Mouse (Mus musculus) embryonic facial prominence, embryonic 13.5 days (tissue): Measurements from ENCODE around the gene Cald1. TPM values are rescaled to one million over a fixed set of nuclear protein-coding genes. Genes with fewer than 3 reads are reported as not detected.

Source experiments
- ATAC-seq: fragments of 200-750 bp; cut with Nextera tagmentation; 2 replicates; pipeline ENCODE4 v1.8.0; 2017; ENCODE audit warnings: low read depth; ENCODE audit not compliant: insufficient number of reproducible peaks, insufficient read depth, low FRiP score, low TSS enrichment
- H3K27ac ChIP-seq: fragments of 300-500 bp; sonication (generic); 2 replicates; pipeline ENCODE4 v1.5.1; 2015; ENCODE audit warnings: moderate library complexity, mild to moderate bottlenecking, inconsistent platforms
- H3K27me3 ChIP-seq: fragments of 300-500 bp; sonication (generic); 2 replicates; pipeline ENCODE4 v1.6.1; 2015; ENCODE audit warnings: mild to moderate bottlenecking, inconsistent platforms
- H3K36me3 ChIP-seq: fragments of 300-500 bp; sonication (generic); 2 replicates; pipeline ENCODE4 v1.6.1; 2015; ENCODE audit warnings: mild to moderate bottlenecking, inconsistent platforms
- H3K4me1 ChIP-seq: fragments of 300-500 bp; sonication (generic); 2 replicates; pipeline ENCODE4 v1.6.1; 2015; ENCODE audit warnings: inconsistent platforms
- H3K4me2 ChIP-seq: fragments of 300-500 bp; sonication (generic); 2 replicates; pipeline ENCODE4 v1.6.1; 2015; ENCODE audit warnings: moderate library complexity, mild to moderate bottlenecking, inconsistent platforms
- H3K4me3 ChIP-seq: fragments of 300-500 bp; sonication (generic); 2 replicates; pipeline ENCODE4 v1.5.1; 2015; ENCODE audit warnings: mild to moderate bottlenecking, inconsistent platforms
- H3K9ac ChIP-seq: fragments of 300-500 bp; sonication (generic); 2 replicates; pipeline ENCODE4 v1.6.1; 2015; ENCODE audit warnings: mild to moderate bottlenecking, inconsistent platforms
- H3K9me3 ChIP-seq: fragments of 300-500 bp; sonication (generic); 2 replicates; pipeline ENCODE4 v1.6.1; 2016; ENCODE audit warnings: inconsistent platforms
- WGBS: fragments of 180-500 bp; shearing (Covaris S2); methylation state at CpG from one replicate; pipeline ENCODE4 v1.1.7; 2015; ENCODE audit warnings: mixed read lengths; 5-methylcytosine and 5-hydroxymethylcytosine counted together
- polyA plus RNA-seq: library from polyadenylated mRNA; unstranded; fragments of >200 nt; fragmentation: Nextera tagmentation; extraction: Ambion mirVana; gene quantifications from 2 replicates; pipeline ENCODE4 v1.2.1, GENCODE M21; 2015

Cald1 gene
- polyA plus RNA-seq, 1 experiment from 2014 or later: 463 TPM

- ATAC-seq: no peak
- no peak overlapping the region for H3K27ac ChIP-seq
Measured at GRCm38 (mm10) chr6:34640226-34640625, 41.9 kb downstream of the Cald1 start.

GRCm38 (mm10) chr6:34641081-34641480 lies 42.8 kb downstream of the Cald1 start:
- no peaks in the 10 kb centered on the region for H3K27me3 ChIP-seq
- H3K9ac ChIP-seq: no peak overlapping the region
- H3K9me3 ChIP-seq: no peaks in the 10 kb centered on the region
- H3K27ac ChIP-seq: 0 out of 2 replicates have a peak overlapping the region, but pooled peaks have one; percentile 28
- H3K4me2 ChIP-seq: no peak overlapping the region
- ATAC-seq: no peak
- peaks cover 5% of the 10 kb centered on the region; the same call in 1 of the 2 replicates for H3K36me3 ChIP-seq
- H3K4me1 ChIP-seq: peaks cover 67% of the 10 kb centered on the region
- H3K4me3 ChIP-seq: no peak overlapping the region

More at GRCm38 (mm10) chr6:34640226-34640625, 41.9 kb downstream of the Cald1 start:
- WGBS: 86% methylated on average over 9 of the region's 9 CpGs
- H3K4me3 ChIP-seq: no peak overlapping the region
- no peaks in the 10 kb centered on the region for H3K27me3 ChIP-seq
- H3K4me2 ChIP-seq: no peak overlapping the region
- H3K9me3 ChIP-seq: no peaks in the 10 kb centered on the region
- H3K36me3 ChIP-seq: peaks cover 7% of the 10 kb centered on the region; the same call in 1 of the 2 replicates
- H3K4me1 ChIP-seq: peaks cover 67% of the 10 kb centered on the region
- no peak overlapping the region for H3K9ac ChIP-seq

GRCm38 (mm10) chr6:34642075-34642547 lies 43.8 kb downstream of the Cald1 start:
- H3K27ac ChIP-seq: peak overlapping the region; percentile 28; the same call in 1 of the 2 replicates
- H3K4me2 ChIP-seq: no peak overlapping the region
- no peak for ATAC-seq
- no peaks in the 10 kb centered on the region for H3K9me3 ChIP-seq
- no peak overlapping the region for H3K4me3 ChIP-seq
- WGBS: 55% methylated on average over 5 of the region's 5 CpGs
- H3K27me3 ChIP-seq: no peaks in the 10 kb centered on the region
- no peak overlapping the region for H3K9ac ChIP-seq
- H3K4me1 ChIP-seq: peaks cover 61% of the 10 kb centered on the region
- peaks cover 5% of the 10 kb centered on the region; the same call in 1 of the 2 replicates for H3K36me3 ChIP-seq

GRCm38 (mm10) chr6:34648017-34648787 lies 49.9 kb downstream of the Cald1 start:
- Histone ChIP-seq H3K27me3 (no peaks in the 10 kb centered on the region), H3K4me2 (no peak overlapping the region), H3K9ac (no peak overlapping the region), H3K9me3 (no peaks in the 10 kb centered on the region), H3K36me3 (no peaks in the 10 kb centered on the region), H3K4me3 (no peak overlapping the region), H3K27ac (0 out of 2 replicates have a peak overlapping the region, but pooled peaks have one; percentile 0), H3K4me1 (peaks cover 26% of the 10 kb centered on the region)
- 47% methylated on average over 5 of the region's 5 CpGs for WGBS
- no peak for ATAC-seq

GRCm38 (mm10) chr6:34651298-34651697 lies 53.0 kb downstream of the Cald1 start:
- Histone ChIP-seq H3K9ac (no peak overlapping the region), H3K4me1 (peaks cover 22% of the 10 kb centered on the region), H3K9me3 (no peaks in the 10 kb centered on the region), H3K27ac (no peak overlapping the region), H3K27me3 (no peaks in the 10 kb centered on the region), H3K4me3 (no peak overlapping the region), H3K4me2 (no peak overlapping the region), H3K36me3 (no peaks in the 10 kb centered on the region)
- 85% methylated on average over 7 of the region's 7 CpGs for WGBS
- no peak for ATAC-seq

- H3K4me1 ChIP-seq: peaks cover 11% of the 10 kb centered on the region
- H3K9ac ChIP-seq: no peak overlapping the region
- no peak overlapping the region for H3K4me3 ChIP-seq
- no peaks in the 10 kb centered on the region for H3K36me3 ChIP-seq
- H3K9me3 ChIP-seq: no peaks in the 10 kb centered on the region
- ATAC-seq: no peak
- H3K27me3 ChIP-seq: no peaks in the 10 kb centered on the region
- no peak overlapping the region for H3K4me2 ChIP-seq
- 76% methylated on average over 3 of the region's 3 CpGs for WGBS
- H3K27ac ChIP-seq: no peak overlapping the region
Measured at GRCm38 (mm10) chr6:34655719-34656118, 57.4 kb downstream of the Cald1 start.

GRCm38 (mm10) chr6:34658791-34659190 lies 60.5 kb downstream of the Cald1 start:
- H3K4me2 ChIP-seq: no peak overlapping the region
- H3K4me1 ChIP-seq: peaks cover 8% of the 10 kb centered on the region
- H3K36me3 ChIP-seq: peaks cover 8% of the 10 kb centered on the region
- H3K4me3 ChIP-seq: no peak overlapping the region
- H3K27me3 ChIP-seq: no peaks in the 10 kb centered on the region
- 90% methylated on average over 5 of the region's 5 CpGs for WGBS
- H3K9me3 ChIP-seq: no peaks in the 10 kb centered on the region
- H3K9ac ChIP-seq: no peak overlapping the region
- ATAC-seq: no peak
- no peak overlapping the region for H3K27ac ChIP-seq

GRCm38 (mm10) chr6:34660724-34661123 lies 62.4 kb downstream of the Cald1 start:
- no peak overlapping the region for H3K4me2 ChIP-seq
- no peaks in the 10 kb centered on the region for H3K27me3 ChIP-seq
- H3K4me3 ChIP-seq: no peak overlapping the region
- H3K36me3 ChIP-seq: peaks cover 12% of the 10 kb centered on the region
- no peaks in the 10 kb centered on the region for H3K9me3 ChIP-seq
- H3K4me1 ChIP-seq: peaks cover 7% of the 10 kb centered on the region
- ATAC-seq: no peak
- peak overlapping the region; percentile 62; the same call in 1 of the 2 replicates for H3K27ac ChIP-seq
- 63% methylated on average over 8 of the region's 8 CpGs for WGBS
- no peak overlapping the region for H3K9ac ChIP-seq

- H3K4me2 ChIP-seq: no peak overlapping the region
Measured at GRCm38 (mm10) chr6:34662626-34663025, 64.3 kb downstream of the Cald1 start.

GRCm38 (mm10) chr6:34664291-34664690 lies 66.0 kb downstream of the Cald1 start:
- Histone ChIP-seq H3K9ac (no peak overlapping the region), H3K36me3 (peaks cover 16% of the 10 kb centered on the region), H3K9me3 (no peaks in the 10 kb centered on the region), H3K4me1 (peaks cover 13% of the 10 kb centered on the region), H3K27me3 (no peaks in the 10 kb centered on the region), H3K27ac (no peak overlapping the region), H3K4me2 (no peak overlapping the region), H3K4me3 (no peak overlapping the region)
- 89% methylated on average over 4 of the region's 4 CpGs for WGBS
- no peak for ATAC-seq

More at GRCm38 (mm10) chr6:34662626-34663025, 64.3 kb downstream of the Cald1 start:
- Histone ChIP-seq H3K27me3 (no peaks in the 10 kb centered on the region), H3K27ac (no peak overlapping the region), H3K9ac (no peak overlapping the region), H3K9me3 (no peaks in the 10 kb centered on the region), H3K4me1 (peaks cover 7% of the 10 kb centered on the region), H3K4me3 (no peak overlapping the region), H3K36me3 (peaks cover 16% of the 10 kb centered on the region)
- ATAC-seq: no peak
- WGBS: 73% methylated on average over 6 of the region's 6 CpGs

- H3K4me3 ChIP-seq: no peak overlapping the region
- H3K27ac ChIP-seq: no peak overlapping the region
- no peak overlapping the region for H3K9ac ChIP-seq
- H3K27me3 ChIP-seq: no peaks in the 10 kb centered on the region
- ATAC-seq: no peak
- 79% methylated on average over 5 of the region's 5 CpGs for WGBS
- no peak overlapping the region for H3K4me2 ChIP-seq
- H3K9me3 ChIP-seq: no peaks in the 10 kb centered on the region
- peaks cover 16% of the 10 kb centered on the region for H3K36me3 ChIP-seq
- peaks cover 16% of the 10 kb centered on the region for H3K4me1 ChIP-seq
Measured at GRCm38 (mm10) chr6:34664749-34665148, 66.4 kb downstream of the Cald1 start.

GRCm38 (mm10) chr6:34668739-34669254 lies 70.5 kb downstream of the Cald1 start:
- Histone ChIP-seq H3K36me3 (peaks cover 12% of the 10 kb centered on the region; the same call in 1 of the 2 replicates), H3K9me3 (no peaks in the 10 kb centered on the region), H3K4me1 (peaks cover 22% of the 10 kb centered on the region), H3K9ac (no peak overlapping the region), H3K4me3 (no peak overlapping the region), H3K27ac (peak overlapping the region; percentile 39; the same call in 1 of the 2 replicates), H3K27me3 (no peaks in the 10 kb centered on the region), H3K4me2 (no peak overlapping the region)
- ATAC-seq: no peak
- 74% methylated on average over 5 of the region's 5 CpGs for WGBS
